Mouse (Mus musculus): ENCODE data around the gene Xrcc5.
A peak's percentile ranks its signal among the peaks of the same experiment; 100 is the strongest.

Gene Xrcc5

GRCm38 (mm10) chr1:72307317-72307798 lies at the start of gene Xrcc5:
Gene Xrcc5, plus strand, starts transcription at chr1:72307421.
- DNase-seq (ENCODE audit: low read depth, low spot score), result peak; percentile 98

GRCm38 (mm10) chr1:72263099-72263498 lies 44.1 kb upstream of the Xrcc5 start:
- DNase-seq (ENCODE audit: low read depth, low spot score), result no peak

- no peak for DNase-seq (ENCODE audit: low read depth, low spot score)
These were observed 29.1 kb upstream of the Xrcc5 start for GRCm38 (mm10) chr1:72278085-72278484.

- DNase-seq (ENCODE audit: low read depth, low spot score), result no peak
These were observed 24.6 kb upstream of the Xrcc5 start for GRCm38 (mm10) chr1:72282604-72283003.

- peak; percentile 95 for DNase-seq (ENCODE audit: low read depth, low spot score)
These were observed 23.2 kb upstream of the Xrcc5 start, which contains the start of the genes Pecr and Tmem169 for GRCm38 (mm10) chr1:72283992-72284485. Gene Pecr, minus strand, starts transcription at chr1:72284314. Gene Tmem169, plus strand, starts transcription at chr1:72284369.

GRCm38 (mm10) chr1:72284539-72284938 lies 22.7 kb upstream of the Xrcc5 start:
- no peak for DNase-seq (ENCODE audit: low read depth, low spot score)

GRCm38 (mm10) chr1:72286904-72287303 lies 20.3 kb upstream of the Xrcc5 start:
- no peak for DNase-seq (ENCODE audit: low read depth, low spot score)

- no peak for DNase-seq (ENCODE audit: low read depth, low spot score)
These were observed 19.3 kb upstream of the Xrcc5 start for GRCm38 (mm10) chr1:72287893-72288292.

GRCm38 (mm10) chr1:72288527-72289150 lies 18.6 kb upstream of the Xrcc5 start:
- no peak for DNase-seq (ENCODE audit: low read depth, low spot score)

GRCm38 (mm10) chr1:72290896-72291295 lies 16.3 kb upstream of the Xrcc5 start:
- peak; percentile 21 for DNase-seq (ENCODE audit: low read depth, low spot score)

- DNase-seq (ENCODE audit: low read depth, low spot score), result no peak
These were observed 15.8 kb upstream of the Xrcc5 start for GRCm38 (mm10) chr1:72291421-72291820.

- DNase-seq (ENCODE audit: low read depth, low spot score), result no peak
These were observed 15.3 kb upstream of the Xrcc5 start for GRCm38 (mm10) chr1:72291925-72292324.

GRCm38 (mm10) chr1:72293869-72294663 lies 13.2 kb upstream of the Xrcc5 start:
- DNase-seq (ENCODE audit: low read depth, low spot score), result no peak

- DNase-seq (ENCODE audit: low read depth, low spot score), result no peak
These were observed 11.5 kb upstream of the Xrcc5 start for GRCm38 (mm10) chr1:72295746-72296145.

GRCm38 (mm10) chr1:72301845-72302244 lies 5.4 kb upstream of the Xrcc5 start:
- DNase-seq (ENCODE audit: low read depth, low spot score), result no peak

- DNase-seq (ENCODE audit: low read depth, low spot score), result no peak
These were observed 980 bp upstream of the Xrcc5 start for GRCm38 (mm10) chr1:72306241-72306640.

- DNase-seq (ENCODE audit: low read depth, low spot score), result peak; percentile 63
These were observed 491 bp upstream of the Xrcc5 start for GRCm38 (mm10) chr1:72306679-72307181.

GRCm38 (mm10) chr1:72308919-72309318 lies 1.7 kb downstream of the Xrcc5 start:
- DNase-seq (ENCODE audit: low read depth, low spot score), result peak; percentile 21

- peak; percentile 79 for DNase-seq (ENCODE audit: low read depth, low spot score)
These were observed 2.7 kb downstream of the Xrcc5 start for GRCm38 (mm10) chr1:72309744-72310424.

GRCm38 (mm10) chr1:72312701-72313398 lies 5.6 kb downstream of the Xrcc5 start:
- DNase-seq (ENCODE audit: low read depth, low spot score), result no peak

GRCm38 (mm10) chr1:72313399-72314039 lies 6.3 kb downstream of the Xrcc5 start:
- DNase-seq (ENCODE audit: low read depth, low spot score), result peak; percentile 76
